Mouse (Mus musculus): ENCODE measurements around the gene Ramp2.

Gene Ramp2

DNA sequence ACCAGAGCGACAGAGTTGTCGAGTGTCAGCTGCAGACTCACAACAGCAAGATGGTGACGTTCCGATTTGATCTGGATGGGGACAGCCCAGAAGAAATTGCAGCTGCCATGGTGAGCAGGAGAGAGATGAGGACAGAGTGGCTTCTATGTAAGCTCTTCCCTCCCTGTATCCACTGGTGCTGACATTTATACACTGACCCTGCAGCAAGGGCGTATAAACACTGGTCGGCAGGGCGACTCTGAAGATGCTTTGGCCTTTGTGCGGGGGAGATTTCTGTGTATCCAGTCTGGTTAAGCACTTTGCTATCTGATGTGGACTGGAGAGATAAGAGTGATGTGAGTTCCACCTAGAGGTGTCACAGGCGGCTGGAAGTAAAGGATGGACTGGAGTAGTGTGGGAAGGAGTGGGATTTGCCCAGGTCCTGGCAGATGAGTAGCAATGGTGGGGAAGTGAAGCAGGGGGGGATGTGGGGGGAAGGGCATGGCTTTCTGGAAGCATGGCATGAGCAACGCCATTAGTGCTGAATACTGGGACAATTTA, 23.8 kb downstream of the Ramp2 start:
- DNase-seq (ENCODE audit: low spot score), result no peak

DNA sequence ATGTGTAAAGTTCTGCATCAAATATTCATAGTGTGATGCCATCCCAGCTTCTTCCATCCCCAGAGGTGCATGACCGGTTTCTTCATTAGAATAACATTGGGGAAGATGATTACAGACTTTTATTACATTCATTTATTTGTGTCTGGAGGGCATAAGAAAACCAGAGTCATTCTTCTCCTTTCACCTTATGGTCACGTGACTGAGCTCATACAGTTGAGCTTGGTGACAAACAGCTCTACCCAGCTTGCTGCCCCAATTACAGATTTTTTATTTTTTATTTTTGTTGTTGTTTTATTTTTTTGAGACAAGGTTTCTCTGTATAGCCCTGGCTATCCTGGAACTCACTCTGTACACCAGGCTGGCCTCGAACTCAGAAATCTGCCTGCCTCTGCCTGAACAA, 26.6 kb downstream of the Ramp2 start:
- DNase-seq (ENCODE audit: low spot score), result no peak

DNA sequence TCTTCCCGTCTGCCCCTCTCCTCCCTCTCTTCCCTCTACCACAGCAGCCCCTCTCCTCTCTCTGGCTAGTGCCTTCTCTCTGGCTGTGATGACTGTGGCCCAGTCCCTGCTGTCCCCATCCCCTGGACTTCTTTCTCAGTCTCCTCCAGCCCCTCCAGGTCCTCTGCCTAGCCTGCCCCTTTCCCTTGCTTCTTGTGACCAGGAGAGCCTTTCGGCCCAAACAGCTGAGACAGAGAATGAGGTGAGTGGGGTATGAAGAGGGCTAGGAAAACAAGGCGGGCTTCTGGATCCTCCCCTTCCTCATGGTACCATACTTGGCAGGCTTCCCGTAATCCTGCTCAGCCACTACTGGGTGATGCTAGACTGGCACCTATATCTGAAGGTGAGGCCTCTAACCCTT, 29.5 kb downstream of the Ramp2 start:
- no peak for DNase-seq (ENCODE audit: low spot score)

DNA sequence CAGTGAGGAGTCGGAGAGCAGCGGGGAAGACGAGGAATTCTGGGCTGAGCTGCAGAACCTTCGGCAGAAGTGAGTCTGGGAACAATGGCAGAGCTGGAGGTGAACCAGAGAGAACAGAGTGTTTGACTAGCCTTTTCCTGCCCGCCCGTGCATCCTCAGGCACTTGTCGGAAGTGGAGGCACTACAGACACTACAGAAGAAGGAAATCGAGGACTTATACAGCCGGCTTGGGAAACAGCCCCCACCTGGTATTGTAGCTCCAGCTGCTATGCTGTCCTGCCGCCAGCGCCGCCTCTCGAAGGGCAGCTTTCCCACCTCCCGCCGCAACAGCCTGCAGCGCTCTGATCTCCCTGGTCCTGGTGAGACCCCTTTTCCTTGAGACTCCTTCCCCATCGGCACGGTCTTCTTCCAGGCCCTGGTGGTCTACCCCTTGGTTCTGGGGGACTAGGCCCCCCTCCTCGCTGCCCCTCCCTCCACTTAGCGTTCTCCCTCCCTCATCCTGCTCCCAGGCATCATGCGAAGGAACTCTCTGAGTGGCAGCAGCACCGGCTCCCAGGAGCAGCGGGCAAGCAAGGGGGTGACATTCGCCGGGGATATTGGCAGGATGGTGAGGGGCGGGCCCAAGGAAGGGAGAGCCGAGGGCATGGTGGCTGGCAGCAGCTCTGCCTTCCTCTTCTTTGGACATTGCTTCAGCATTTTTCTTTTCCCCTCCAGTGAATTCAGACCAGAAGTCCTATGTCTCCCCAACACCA, 30.7 kb downstream of the Ramp2 start:
- DNase-seq (ENCODE audit: low spot score), result no peak

DNA sequence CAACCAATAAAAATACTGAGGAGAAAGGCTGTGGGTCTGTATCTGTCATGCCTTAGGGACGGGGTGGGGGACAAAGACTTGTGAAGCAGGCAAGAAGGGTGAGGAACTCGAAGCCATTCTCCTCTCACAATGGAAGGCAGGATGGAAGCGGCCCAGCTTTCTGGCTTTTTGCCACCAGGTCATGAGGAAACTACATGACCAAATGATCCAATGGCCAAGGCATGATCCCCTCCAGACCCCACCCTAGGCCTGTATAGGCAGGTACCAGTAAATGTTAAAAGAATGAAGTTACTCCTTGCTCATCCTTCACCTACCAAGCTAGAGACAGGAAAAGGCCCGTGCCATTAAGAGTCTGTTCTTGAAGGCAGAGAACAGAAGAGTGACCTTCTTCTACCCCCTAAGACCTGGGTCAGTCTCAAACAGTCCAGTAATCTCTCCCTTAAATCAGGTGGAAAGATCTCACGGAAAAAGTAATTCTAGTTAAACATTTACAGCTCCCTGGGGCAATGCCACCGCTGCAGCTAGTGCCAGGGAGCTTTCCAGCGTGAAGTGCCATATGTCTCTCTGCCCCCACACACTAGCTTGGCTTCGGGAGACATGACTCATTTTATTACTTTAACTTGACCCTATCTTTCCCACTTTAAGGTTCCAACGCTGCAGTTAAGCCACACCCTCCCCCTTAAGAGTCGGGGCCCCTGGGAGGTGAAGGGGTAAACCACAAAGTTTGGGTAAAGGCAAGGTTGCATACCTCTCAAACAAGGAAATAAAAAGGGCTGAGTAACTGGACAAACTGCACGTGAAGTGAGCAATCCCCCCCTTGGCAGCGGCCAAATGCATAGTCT, 31.8 kb downstream of the Ramp2 start:
- DNase-seq (ENCODE audit: low spot score), result no peak

DNA sequence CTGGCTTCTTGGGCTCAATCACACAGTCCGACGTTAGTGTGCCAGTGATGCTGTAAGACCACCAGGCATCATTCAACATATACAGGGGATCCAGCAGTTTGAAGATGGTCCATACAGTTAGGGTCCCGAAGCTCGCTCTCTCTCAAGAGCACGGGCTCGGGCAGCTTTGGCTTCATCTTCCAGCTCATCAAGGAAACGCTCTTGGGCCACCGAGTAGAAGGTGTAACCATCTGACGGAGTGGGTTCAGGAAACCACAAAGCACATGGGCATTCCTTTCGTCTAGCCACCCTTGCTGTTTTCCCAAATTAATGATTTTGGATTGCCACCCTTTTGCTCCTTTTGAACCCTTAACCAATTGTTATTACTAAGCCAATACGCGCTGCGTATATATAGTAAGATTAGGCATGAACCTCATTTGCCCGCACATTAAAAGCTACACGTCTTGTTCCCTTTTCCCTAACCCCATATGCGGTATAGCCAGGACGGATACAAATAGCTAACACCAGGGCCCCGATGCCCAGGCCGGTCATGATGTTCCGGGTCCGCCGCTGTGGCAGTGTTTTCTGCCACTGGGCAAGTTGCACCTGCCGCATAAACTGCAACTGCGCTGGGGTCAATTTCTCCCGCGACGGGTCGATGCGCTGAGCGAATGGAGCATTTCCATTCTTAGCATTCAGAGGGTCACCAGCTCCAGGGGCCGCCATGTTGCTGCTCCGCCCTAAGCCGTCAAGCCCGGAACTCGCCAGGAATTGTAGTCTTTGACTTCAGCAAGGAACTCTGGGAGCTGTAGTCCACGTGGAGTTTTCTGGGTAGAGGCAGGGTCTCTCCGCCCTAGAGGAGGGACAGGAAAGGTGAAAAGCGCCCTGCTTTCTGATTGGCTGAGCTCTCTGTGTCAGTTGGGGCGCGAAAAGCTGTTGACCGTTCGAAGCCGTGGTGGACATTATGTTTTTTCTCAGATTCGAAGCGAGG, 32.7 kb downstream of the Ramp2 start, which contains the start of the genes Cntd1 and Coa3:
Gene Cntd1, plus strand, starts transcription at position 790 of the 970 bp plus-strand sequence.
Gene Coa3, minus strand, starts transcription at position 892 of the 970 bp plus-strand sequence.
- DNase-seq (ENCODE audit: low spot score), result no peak

DNA sequence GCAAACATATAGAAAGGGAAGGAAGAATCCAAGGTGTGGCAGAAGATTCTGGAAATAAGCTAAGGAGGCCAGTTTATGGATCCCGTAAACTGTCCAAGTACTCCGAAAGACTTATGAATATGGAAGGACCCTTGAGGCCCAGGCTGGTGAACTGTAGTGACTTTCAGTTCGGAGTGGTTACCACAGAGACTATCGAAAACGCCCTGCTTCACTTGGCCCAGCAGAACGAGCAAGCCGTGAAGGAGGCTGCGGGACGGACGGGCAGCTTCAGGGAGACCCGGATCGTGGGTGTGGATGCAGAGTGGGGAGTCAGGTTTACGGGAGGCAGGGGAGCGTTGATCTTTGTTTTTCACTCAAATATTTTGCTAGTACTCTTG, 33.4 kb downstream of the Ramp2 start:
- no peak for DNase-seq (ENCODE audit: low spot score)

DNA sequence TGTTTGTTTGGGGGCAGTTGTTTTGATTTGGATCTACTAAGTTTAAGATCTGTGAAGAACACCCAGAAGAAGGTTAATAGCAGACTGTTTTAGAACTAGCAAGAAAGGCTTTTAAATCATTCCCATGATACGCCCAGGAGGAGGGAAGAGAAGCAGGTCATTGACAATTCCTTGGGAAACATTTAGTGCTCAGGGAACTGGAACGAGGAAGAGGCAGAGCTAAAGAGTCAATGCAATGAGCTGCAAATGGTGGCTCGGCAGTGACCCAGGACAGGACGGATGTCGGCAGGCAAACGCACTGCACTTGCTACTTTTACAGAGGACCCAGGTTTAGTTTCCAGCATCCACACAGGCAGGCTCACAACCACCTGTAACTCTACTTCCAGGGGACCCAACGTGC, 35.0 kb downstream of the Ramp2 start:
- no peak for DNase-seq (ENCODE audit: low spot score)

DNA sequence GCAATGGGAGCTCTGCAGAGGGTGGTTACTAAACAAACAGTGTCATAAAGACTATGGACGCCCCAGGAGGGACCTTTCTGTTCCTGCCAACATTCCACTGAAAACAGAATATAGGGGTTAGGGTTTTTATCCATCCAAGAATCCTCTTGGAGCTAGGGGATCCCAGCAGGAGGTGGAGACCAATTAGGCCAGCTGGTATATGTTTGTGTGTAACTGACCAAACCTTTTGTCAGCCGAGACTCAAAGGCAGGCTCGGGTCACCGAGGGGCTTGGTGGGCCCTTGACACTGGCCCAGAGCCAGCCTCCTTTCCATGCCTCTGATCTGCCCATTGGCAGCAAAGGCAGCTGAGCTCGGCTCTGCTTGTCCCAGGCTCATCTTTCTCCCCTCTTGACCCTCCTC, 37.1 kb downstream of the Ramp2 start:
- no peak for DNase-seq (ENCODE audit: low spot score)

DNA sequence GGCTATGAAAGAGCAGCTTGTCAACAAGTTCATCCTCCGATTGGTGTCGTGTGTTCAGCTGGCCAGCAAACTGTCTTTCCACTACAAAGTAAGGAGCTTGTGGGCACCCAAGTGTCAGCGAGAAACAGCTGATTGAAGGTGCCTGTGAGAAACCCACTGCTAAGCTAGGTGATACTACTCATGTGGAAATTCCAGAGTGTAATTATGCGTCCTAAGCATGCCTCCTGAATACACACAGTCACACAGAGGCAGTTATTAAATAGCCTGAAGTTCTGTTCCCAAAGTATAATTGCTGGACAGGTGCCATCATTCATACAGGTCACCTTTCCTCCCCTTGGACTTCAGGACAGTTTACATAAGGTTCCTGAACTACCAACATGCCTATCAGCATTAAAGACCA, 38.0 kb downstream of the Ramp2 start:
- DNase-seq (ENCODE audit: low spot score), result no peak

DNA sequence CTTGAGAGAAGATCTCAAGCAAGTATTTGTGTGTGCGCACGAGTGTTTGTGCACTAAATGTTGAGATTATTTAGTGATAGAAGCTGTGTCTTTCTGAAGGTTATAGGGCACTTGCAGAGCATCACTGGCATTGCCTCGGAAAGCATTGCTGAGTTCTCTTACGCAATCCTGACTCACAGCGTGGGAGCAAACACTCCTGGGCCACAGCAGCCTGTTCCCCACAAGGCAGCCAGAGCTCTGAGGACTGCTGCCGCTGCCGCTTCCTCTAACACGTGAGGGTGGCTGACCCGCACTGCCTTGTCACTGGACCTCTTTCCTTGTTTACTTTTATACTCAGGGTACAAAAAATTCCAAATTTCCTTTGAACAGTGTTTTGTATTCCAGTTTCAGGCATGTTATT, 41.5 kb downstream of the Ramp2 start:
- DNase-seq (ENCODE audit: low spot score), result no peak

DNA sequence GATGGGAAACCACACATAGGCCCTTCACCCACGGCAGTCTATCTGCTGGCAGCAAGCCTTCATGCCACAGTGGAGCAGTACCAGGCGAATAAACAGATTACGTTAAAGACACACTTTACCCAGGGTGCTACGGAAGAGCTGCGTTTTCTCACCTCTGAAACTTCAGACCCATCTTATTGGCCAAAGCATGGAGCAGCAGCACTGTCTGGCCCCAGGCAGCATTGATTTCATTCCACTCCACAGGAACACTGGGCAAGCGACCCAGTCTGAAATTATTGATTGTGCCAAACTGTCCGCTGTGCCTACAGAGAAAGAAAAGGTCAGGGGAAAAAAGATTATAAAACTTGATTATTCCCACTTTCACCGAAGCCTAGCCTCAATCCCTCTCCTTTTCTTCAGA, 45.4 kb downstream of the Ramp2 start:
- no peak for DNase-seq (ENCODE audit: low spot score)

DNA sequence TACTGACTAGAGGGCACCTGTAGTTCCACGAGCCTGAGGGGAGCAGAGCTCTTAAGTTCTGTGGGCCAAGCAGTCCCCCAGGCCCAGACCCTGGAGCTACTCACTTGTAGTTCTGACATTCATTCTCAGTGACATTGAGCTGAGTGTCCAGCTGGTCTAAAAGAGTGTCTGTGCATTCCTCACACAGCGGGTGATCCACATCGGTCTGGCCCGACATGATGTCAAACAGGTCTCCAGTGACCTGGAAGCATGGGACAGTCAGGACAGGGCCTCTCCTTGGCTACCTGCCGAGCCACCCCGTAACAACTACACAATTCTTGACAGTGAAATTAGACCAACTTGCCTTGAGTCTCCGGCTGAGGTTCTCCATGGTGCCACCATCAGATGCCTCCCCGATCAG, 49.4 kb downstream of the Ramp2 start:
- no peak for DNase-seq (ENCODE audit: low spot score)

DNA sequence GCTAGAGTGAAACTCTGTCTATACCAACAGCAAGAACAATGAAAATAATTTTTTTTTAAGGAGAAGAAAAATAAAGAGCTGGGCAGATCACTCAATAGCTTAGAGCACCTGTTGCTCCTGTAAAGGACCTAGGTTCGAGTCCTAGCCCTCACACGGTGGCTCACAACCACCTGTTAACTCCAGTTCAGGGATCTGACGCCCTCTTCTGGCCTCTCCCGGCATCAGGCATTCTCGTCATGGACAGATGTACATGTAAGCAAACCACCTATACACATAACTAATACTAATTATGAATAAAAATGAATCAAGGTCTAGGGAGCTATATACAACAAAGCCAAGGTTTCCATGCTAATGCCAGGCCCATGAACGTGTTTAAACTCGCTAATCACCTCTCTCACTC, 55.1 kb downstream of the Ramp2 start:
- DNase-seq (ENCODE audit: low spot score), result no peak

DNA sequence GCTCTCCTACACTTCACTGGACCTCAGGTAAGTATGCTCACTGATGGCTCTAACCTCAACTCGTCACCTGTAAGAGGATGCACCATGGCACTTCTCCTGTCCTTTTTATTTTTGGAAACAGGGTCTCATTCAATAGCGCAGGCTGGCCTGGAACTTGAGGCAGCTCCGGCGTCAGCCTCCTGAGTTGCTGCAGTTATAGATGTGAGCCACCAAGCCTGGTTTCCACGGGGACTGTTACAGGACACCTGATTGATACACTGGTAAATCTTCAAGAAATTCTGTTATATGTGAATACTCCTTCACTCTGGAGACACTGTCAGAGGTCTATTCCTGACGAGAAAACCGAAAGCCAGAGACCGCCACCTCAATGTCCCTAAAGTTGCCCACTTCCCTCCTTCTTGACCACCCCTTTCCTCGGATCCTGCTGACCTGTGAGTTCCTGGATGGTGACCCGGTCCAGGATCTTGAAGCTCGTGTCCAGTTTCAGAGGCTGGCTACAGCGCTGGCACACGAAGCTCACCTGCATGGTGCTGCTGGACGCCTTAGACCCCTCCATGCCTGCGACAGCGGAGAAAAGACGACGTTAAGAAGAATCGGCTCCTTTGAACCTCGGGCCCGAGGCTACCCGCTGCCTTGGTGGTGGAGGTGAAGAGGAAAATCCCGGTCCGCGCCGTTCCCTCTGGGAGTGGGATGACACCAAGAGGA, 55.6 kb downstream of the Ramp2 start:
- no peak for DNase-seq (ENCODE audit: low spot score)

DNA sequence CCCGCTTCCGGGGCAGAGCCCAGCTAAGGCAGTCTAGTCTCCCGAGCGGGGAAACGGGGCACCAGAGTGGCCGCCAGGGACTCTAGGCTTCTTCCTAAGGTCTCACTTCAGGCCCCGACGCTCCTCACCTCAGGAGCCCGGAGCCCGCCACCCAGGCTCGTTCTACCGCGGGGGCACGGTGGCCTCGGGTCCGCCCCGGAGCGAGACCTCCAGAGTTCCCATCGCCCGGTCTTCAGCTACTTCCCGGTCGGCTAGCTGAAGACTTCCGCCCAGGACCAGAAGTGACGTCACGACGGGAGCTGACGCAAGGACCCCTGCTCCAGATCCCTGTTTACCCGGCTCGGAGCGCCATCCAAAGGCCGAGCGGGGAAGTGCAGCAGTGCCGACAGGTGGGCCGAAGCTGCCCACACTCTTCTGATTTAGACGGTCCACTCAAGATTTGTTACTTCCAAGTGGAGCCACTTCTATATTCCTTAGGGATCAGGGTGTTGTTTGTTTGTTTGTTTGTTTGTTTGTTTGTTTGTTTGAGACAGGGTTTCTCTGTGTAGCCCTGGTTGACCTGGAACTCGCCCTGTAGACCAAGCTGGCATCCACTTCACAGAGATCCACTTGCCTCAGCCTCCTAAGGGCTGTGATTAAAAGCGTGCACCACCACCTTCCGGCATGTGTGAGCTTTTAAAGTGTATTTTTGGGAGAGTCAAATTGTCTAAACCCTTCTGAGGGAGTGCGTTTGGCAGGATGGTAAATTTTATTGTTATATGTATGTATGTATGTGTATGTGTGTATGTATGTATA, 56.4 kb downstream of the Ramp2 start, which contains the start of gene Becn1:
Gene Becn1, minus strand, starts transcription at position 283 of the 795 bp plus-strand sequence.
- DNase-seq (ENCODE audit: low spot score), result peak; percentile 97

DNA sequence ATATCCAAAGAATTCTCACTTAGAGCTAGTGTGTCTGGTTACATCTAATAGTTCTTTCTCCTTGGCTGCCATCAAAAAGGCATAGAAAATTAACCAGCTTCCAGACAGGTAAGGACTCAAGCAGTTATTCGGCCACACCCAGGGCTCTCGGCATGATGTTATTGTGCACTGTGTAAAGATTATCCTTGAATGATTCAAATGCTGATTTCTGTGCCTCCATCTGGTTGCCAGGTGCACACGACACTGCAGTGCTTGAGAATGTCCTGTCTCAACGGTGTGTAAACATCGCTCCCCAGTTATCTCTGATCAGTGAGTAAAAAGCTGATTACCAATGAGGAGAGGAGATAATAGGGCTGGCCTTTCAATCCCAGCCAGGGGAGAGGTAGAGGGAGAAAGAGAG, 61.9 kb downstream of the Ramp2 start:
- no peak for DNase-seq (ENCODE audit: low spot score)

Data from urinary bladder, postnatal 10 days (tissue).